Mouse (Mus musculus): Measurements from ENCODE around the gene Spcs3.
"Not testable (repeated sequence)": the region's sequence is repeated elsewhere in the genome, so short reads cannot be mapped to it uniquely, and the experiment has no call there.

Gene Spcs3

GRCm38 (mm10) chr8:54529382-54530296, at the start of gene Spcs3, which contains the start of gene Asb5:
Spcs3 (minus strand) TSS chr8:54529998.
Asb5 (plus strand) TSS chr8:54529580.
- DNase-seq (ENCODE audit: low read depth), result peak; percentile 95

- DNase-seq (ENCODE audit: low read depth), result no peak
Measured at GRCm38 (mm10) chr8:54570618-54571609, 41.1 kb upstream of the Spcs3 start.

- no peak for DNase-seq (ENCODE audit: low read depth)
Measured at GRCm38 (mm10) chr8:54567168-54567567, 37.4 kb upstream of the Spcs3 start.

- peak; percentile 62 for DNase-seq (ENCODE audit: low read depth)
Measured at GRCm38 (mm10) chr8:54565603-54566260, 35.9 kb upstream of the Spcs3 start.

GRCm38 (mm10) chr8:54565181-54565580, 35.4 kb upstream of the Spcs3 start:
- no peak for DNase-seq (ENCODE audit: low read depth)

GRCm38 (mm10) chr8:54562137-54562536, 32.3 kb upstream of the Spcs3 start:
- DNase-seq (ENCODE audit: low read depth), result peak; percentile 38

GRCm38 (mm10) chr8:54554921-54555320, 25.1 kb upstream of the Spcs3 start:
- DNase-seq (ENCODE audit: low read depth), result no peak

- DNase-seq (ENCODE audit: low read depth), result no peak
Measured at GRCm38 (mm10) chr8:54550026-54550574, 20.3 kb upstream of the Spcs3 start.

GRCm38 (mm10) chr8:54548383-54548782, 18.6 kb upstream of the Spcs3 start:
- no peak for DNase-seq (ENCODE audit: low read depth)

- DNase-seq (ENCODE audit: low read depth), result peak; percentile 57
Measured at GRCm38 (mm10) chr8:54541331-54541730, 11.5 kb upstream of the Spcs3 start.

GRCm38 (mm10) chr8:54537285-54537684, 7.5 kb upstream of the Spcs3 start:
- peak; percentile 50 for DNase-seq (ENCODE audit: low read depth)

- no peak for DNase-seq (ENCODE audit: low read depth)
Measured at GRCm38 (mm10) chr8:54535172-54535571, 5.4 kb upstream of the Spcs3 start.

GRCm38 (mm10) chr8:54528571-54528970, 1.2 kb downstream of the Spcs3 start:
- DNase-seq (ENCODE audit: low read depth), result peak; percentile 19

GRCm38 (mm10) chr8:54526700-54527099, 3.1 kb downstream of the Spcs3 start:
- no peak for DNase-seq (ENCODE audit: low read depth)

GRCm38 (mm10) chr8:54525606-54526005, 4.2 kb downstream of the Spcs3 start:
- DNase-seq (ENCODE audit: low read depth), result peak; percentile 32

GRCm38 (mm10) chr8:54520516-54520915, 9.3 kb downstream of the Spcs3 start:
- DNase-seq (ENCODE audit: low read depth), result no peak

GRCm38 (mm10) chr8:54518756-54519460, 10.9 kb downstream of the Spcs3 start:
- DNase-seq (ENCODE audit: low read depth), result no peak

- not testable (repeated sequence) for DNase-seq (ENCODE audit: low read depth)
Measured at GRCm38 (mm10) chr8:54512200-54512599, 17.6 kb downstream of the Spcs3 start.

- DNase-seq (ENCODE audit: low read depth), result peak; percentile 82
Measured at GRCm38 (mm10) chr8:54511791-54512190, 18.0 kb downstream of the Spcs3 start.

- DNase-seq (ENCODE audit: low read depth), result peak; percentile 35
Measured at GRCm38 (mm10) chr8:54509221-54509721, 20.5 kb downstream of the Spcs3 start.

GRCm38 (mm10) chr8:54508814-54509213, 21.0 kb downstream of the Spcs3 start:
- DNase-seq (ENCODE audit: low read depth), result no peak
